Mouse (Mus musculus): ENCODE measurements around the gene Fto.

DNA sequence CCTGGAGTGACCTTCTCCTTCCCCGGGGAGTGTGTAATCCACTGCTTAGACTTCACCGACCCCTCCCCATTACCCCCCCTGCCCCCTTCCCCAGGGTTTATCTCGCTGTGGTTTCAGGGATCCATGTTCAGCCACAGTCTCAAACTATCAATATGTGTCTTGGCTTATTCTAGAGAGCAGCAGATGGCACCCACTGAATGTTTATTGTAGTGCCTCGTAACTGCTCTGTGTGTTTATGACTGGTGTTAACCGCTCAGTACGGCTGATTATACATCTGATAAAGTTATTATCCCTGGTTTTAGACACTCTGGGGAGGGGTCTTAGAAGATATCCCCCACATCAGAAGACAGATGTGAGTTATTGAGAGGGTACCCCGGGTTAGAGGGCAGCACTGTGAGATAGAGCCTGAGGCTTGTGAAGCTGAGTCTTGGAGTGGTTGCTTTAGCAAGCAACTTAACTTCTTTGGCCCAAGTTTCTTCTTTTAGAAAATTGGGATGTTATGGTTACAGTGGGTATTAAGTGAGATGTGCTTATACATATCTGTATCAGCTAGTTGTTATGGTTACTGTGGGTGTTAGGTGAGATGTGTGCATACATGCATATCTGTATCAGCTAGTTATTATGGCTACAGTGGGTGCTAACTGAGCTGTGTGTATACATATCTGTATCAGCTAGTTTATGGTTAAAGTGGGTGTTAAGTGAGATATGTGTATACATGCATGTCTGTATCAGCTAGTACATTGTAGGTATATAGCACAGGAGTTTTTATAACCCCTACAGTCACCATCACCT lies 5.8 kb downstream of the Fto start:
- TF ChIP-seq CTCF (IDR thresholded peaks at IDR 0.05; ENCODE audit: low read depth) = no peak
- TF ChIP-seq EP300 (IDR thresholded peaks at IDR 0.05; ENCODE audit: low read depth) = no peak

Data from liver, embryonic 14.5 days (tissue).